Mouse (Mus musculus) 416B (cell line): Measurements from ENCODE around the gene Mrm2.

Source experiments
- DNase-seq: peaks from one replicate; pipeline ENCODE4 v3.0.0; 2011; ENCODE audit warnings: low read depth

Mrm2 gene

GRCm38 (mm10) chr5:140342880-140343279, 11.2 kb upstream of the Mrm2 start:
- no peak for DNase-seq

GRCm38 (mm10) chr5:140339836-140340235, 8.1 kb upstream of the Mrm2 start:
- DNase-seq = no peak

- DNase-seq = no peak
Measured at GRCm38 (mm10) chr5:140338779-140339178, 7.1 kb upstream of the Mrm2 start.

GRCm38 (mm10) chr5:140336680-140337079, 5.0 kb upstream of the Mrm2 start:
- peak; percentile 63 for DNase-seq

- DNase-seq = peak; percentile 82
Measured at GRCm38 (mm10) chr5:140333631-140334030, 1.9 kb upstream of the Mrm2 start.

GRCm38 (mm10) chr5:140332519-140332918, 821 bp upstream of the Mrm2 start:
- no peak for DNase-seq

- DNase-seq = peak; percentile 7
Measured at GRCm38 (mm10) chr5:140324058-140324457, 7.6 kb downstream of the Mrm2 start.

GRCm38 (mm10) chr5:140321756-140322575, 9.7 kb downstream of the Mrm2 start:
- peak; percentile 80 for DNase-seq

- DNase-seq = peak; percentile 97
Measured at GRCm38 (mm10) chr5:140321042-140321755, 10.5 kb downstream of the Mrm2 start, which contains the start of the genes Mad1l1 and Nudt1. Gene Mad1l1, minus strand, starts transcription at chr5:140321552. Gene Nudt1, plus strand, starts transcription at chr5:140321656.

- no peak for DNase-seq
Measured at GRCm38 (mm10) chr5:140316716-140317115, 15.0 kb downstream of the Mrm2 start.

GRCm38 (mm10) chr5:140307602-140308001, 24.1 kb downstream of the Mrm2 start:
- no peak for DNase-seq

GRCm38 (mm10) chr5:140306016-140306415, 25.7 kb downstream of the Mrm2 start:
- no peak for DNase-seq

- DNase-seq = no peak
Measured at GRCm38 (mm10) chr5:140298291-140298690, 33.4 kb downstream of the Mrm2 start.

- DNase-seq = peak; percentile 76
Measured at GRCm38 (mm10) chr5:140292152-140292551, 39.5 kb downstream of the Mrm2 start.

- no peak for DNase-seq
Measured at GRCm38 (mm10) chr5:140289161-140289560, 42.5 kb downstream of the Mrm2 start.

- DNase-seq = no peak
Measured at GRCm38 (mm10) chr5:140288287-140288686, 43.4 kb downstream of the Mrm2 start.

GRCm38 (mm10) chr5:140284761-140285160, 46.9 kb downstream of the Mrm2 start:
- no peak for DNase-seq

- no peak for DNase-seq
Measured at GRCm38 (mm10) chr5:140284011-140284410, 47.7 kb downstream of the Mrm2 start.

GRCm38 (mm10) chr5:140282900-140283299, 48.8 kb downstream of the Mrm2 start:
- DNase-seq = no peak

- no peak for DNase-seq
Measured at GRCm38 (mm10) chr5:140282376-140282775, 49.3 kb downstream of the Mrm2 start.

- DNase-seq = no peak
Measured at GRCm38 (mm10) chr5:140280205-140280604, 51.5 kb downstream of the Mrm2 start.
